Mouse (Mus musculus): ENCODE measurements around the gene Glipr1l2. TPM values are rescaled to one million over a fixed set of nuclear protein-coding genes. Genes with fewer than 3 reads are reported as not detected.
"Not testable (repeated sequence)": the region's sequence is repeated elsewhere in the genome, so short reads cannot be mapped to it uniquely, and the experiment has no call there.

Glipr1l2 gene
- not detected in 2 replicates for polyA plus RNA-seq (2014; fragmentation: Nextera tagmentation; extraction: Ambion mirVana)

DNA sequence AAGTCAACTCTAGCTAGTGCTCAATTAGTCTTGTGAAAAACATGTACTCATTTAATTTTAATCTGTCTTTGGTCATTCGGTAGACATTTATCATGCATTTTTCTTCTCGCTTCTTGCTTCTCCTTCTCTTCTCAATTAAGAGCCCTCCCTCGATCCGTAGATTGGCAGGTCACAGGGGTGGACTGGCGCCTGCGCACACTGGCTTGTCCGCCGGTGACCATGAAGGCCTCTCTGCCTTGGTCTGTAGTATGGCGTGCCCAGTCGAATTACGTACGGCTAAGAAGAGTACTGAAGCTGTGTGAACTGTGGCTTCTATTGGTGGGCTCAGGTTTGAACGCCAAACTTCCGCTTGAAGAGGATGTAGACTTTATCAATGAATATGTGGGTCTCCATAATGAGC, at the start of gene Glipr1l2:
Gene Glipr1l2 (plus strand): TSS at position 198 of the 400 bp plus-strand sequence.
- Histone ChIP-seq H3K27me3 (ENCODE audit: control insufficient read depth, insufficient read depth, low read length) (no peaks in the 10 kb centered on the region), H3K9me3 (replicated peaks; ENCODE audit: control insufficient read depth, low read length) (no peaks in the 10 kb centered on the region), H3K36me3 (replicated peaks; ENCODE audit: control insufficient read depth, insufficient read depth, low read depth, low read length) (no peaks in the 10 kb centered on the region), H3K4me3 (ENCODE audit: low read depth, low read length) (no peak within 1 kb of the TSS), H3K4me2 (ENCODE audit: low read depth, low read length) (no peak within 1 kb of the TSS), H3K9ac (replicated peaks; ENCODE audit: low read length) (no peak within 1 kb of the TSS), H3K27ac (replicated peaks; ENCODE audit: low read depth, low read length) (no peak within 1 kb of the TSS), H3K4me1 (ENCODE audit: control insufficient read depth, insufficient read depth, low read length) (no peaks in the 10 kb centered on the region)
- DNase-seq (ENCODE audit: low spot score): no peak
- ATAC-seq (replicated peaks; ENCODE audit: insufficient number of reproducible peaks, low FRiP score, low TSS enrichment, low read depth): no peak
- WGBS: 93% methylated on average over 14 of the region's 14 CpGs

DNA sequence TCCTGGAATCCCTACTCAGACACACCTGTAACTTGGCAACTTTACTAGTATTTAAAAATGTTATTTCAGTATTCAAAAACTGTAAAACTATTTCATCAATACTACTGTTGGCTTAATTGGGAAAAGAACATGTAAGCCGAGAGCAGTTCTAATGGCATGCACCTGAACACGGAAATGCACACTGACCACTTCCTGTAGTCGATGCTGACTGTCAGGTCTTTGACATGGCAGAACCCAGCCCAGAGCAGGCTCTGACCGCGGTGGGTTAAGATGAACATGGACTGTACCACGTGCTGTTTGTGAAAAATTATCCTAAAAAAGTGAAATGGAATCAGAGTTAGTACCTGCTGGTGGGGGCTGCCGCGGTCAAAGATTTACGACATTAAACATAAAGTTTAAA, 39.6 kb upstream of the Glipr1l2 start:
- ATAC-seq (replicated peaks; ENCODE audit: insufficient number of reproducible peaks, low FRiP score, low TSS enrichment, low read depth); H3K4me1 ChIP-seq (ENCODE audit: control insufficient read depth, insufficient read depth, low read length); H3K9me3 ChIP-seq (replicated peaks; ENCODE audit: control insufficient read depth, low read length); H3K27ac ChIP-seq (replicated peaks; ENCODE audit: low read depth, low read length); DNase-seq (ENCODE audit: low spot score); H3K4me3 ChIP-seq (ENCODE audit: low read depth, low read length); H3K4me2 ChIP-seq (ENCODE audit: low read depth, low read length); H3K9ac ChIP-seq (replicated peaks; ENCODE audit: low read length); H3K36me3 ChIP-seq (replicated peaks; ENCODE audit: control insufficient read depth, insufficient read depth, low read depth, low read length); H3K27me3 ChIP-seq (ENCODE audit: control insufficient read depth, insufficient read depth, low read length): not testable (repeated sequence)
- WGBS: 80% methylated on average over 9 of the region's 9 CpGs

- not testable (repeated sequence) for ATAC-seq (replicated peaks; ENCODE audit: insufficient number of reproducible peaks, low FRiP score, low TSS enrichment, low read depth); H3K27ac ChIP-seq (replicated peaks; ENCODE audit: low read depth, low read length)
- WGBS: 59% methylated on average over 13 of the region's 14 CpGs
Measured at GRCm38 (mm10) chr10:112044283-112044682, 38.9 kb upstream of the Glipr1l2 start.

GRCm38 (mm10) chr10:112051220-112051619, 31.9 kb upstream of the Glipr1l2 start:
- no peak for DNase-seq (ENCODE audit: low spot score)
- H3K27ac ChIP-seq (replicated peaks; ENCODE audit: low read depth, low read length): no peak overlapping the region
- H3K4me3 ChIP-seq (ENCODE audit: low read depth, low read length): no peak overlapping the region
- H3K4me1 ChIP-seq (ENCODE audit: control insufficient read depth, insufficient read depth, low read length): no peaks in the 10 kb centered on the region
- no peaks in the 10 kb centered on the region for H3K27me3 ChIP-seq (ENCODE audit: control insufficient read depth, insufficient read depth, low read length)
- no peak overlapping the region for H3K4me2 ChIP-seq (ENCODE audit: low read depth, low read length)
- no peak overlapping the region for H3K9ac ChIP-seq (replicated peaks; ENCODE audit: low read length)
- no peaks in the 10 kb centered on the region for H3K9me3 ChIP-seq (replicated peaks; ENCODE audit: control insufficient read depth, low read length)
- H3K36me3 ChIP-seq (replicated peaks; ENCODE audit: control insufficient read depth, insufficient read depth, low read depth, low read length): no peaks in the 10 kb centered on the region
- no peak for ATAC-seq (replicated peaks; ENCODE audit: insufficient number of reproducible peaks, low FRiP score, low TSS enrichment, low read depth)

More at GRCm38 (mm10) chr10:112044283-112044682, 38.9 kb upstream of the Glipr1l2 start:
- H3K36me3 ChIP-seq (replicated peaks; ENCODE audit: control insufficient read depth, insufficient read depth, low read depth, low read length); H3K4me3 ChIP-seq (ENCODE audit: low read depth, low read length); H3K4me1 ChIP-seq (ENCODE audit: control insufficient read depth, insufficient read depth, low read length); H3K9ac ChIP-seq (replicated peaks; ENCODE audit: low read length); H3K9me3 ChIP-seq (replicated peaks; ENCODE audit: control insufficient read depth, low read length); H3K4me2 ChIP-seq (ENCODE audit: low read depth, low read length); H3K27me3 ChIP-seq (ENCODE audit: control insufficient read depth, insufficient read depth, low read length); DNase-seq (ENCODE audit: low spot score): not testable (repeated sequence)

DNA sequence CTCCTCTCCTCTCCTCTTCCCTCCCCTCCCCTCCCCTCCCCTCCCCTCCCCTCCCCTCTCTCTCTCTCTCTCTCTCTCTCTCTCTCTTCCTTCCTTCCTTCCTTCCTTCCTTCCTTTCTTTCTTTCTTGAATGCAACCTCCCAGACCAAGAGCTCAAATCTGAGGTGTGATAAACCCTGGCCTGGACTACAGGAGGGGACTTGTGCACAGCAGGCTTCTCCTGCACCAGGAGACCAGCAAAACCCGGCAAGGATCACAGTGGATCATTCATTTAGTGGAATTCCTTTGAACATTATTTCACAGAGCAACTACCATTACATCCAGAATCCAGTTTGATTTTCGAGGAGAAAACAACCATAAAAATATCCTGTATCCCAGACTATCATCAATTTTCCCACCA, 31.2 kb upstream of the Glipr1l2 start:
- 68% methylated on average over 2 of the region's 2 CpGs for WGBS
- not testable (repeated sequence) for H3K27ac ChIP-seq (replicated peaks; ENCODE audit: low read depth, low read length); H3K4me1 ChIP-seq (ENCODE audit: control insufficient read depth, insufficient read depth, low read length); ATAC-seq (replicated peaks; ENCODE audit: insufficient number of reproducible peaks, low FRiP score, low TSS enrichment, low read depth); H3K4me2 ChIP-seq (ENCODE audit: low read depth, low read length); H3K4me3 ChIP-seq (ENCODE audit: low read depth, low read length); H3K9ac ChIP-seq (replicated peaks; ENCODE audit: low read length); H3K27me3 ChIP-seq (ENCODE audit: control insufficient read depth, insufficient read depth, low read length); H3K9me3 ChIP-seq (replicated peaks; ENCODE audit: control insufficient read depth, low read length); H3K36me3 ChIP-seq (replicated peaks; ENCODE audit: control insufficient read depth, insufficient read depth, low read depth, low read length)
- DNase-seq (ENCODE audit: low spot score): peak; percentile 50

- DNase-seq (ENCODE audit: low spot score) (peak; percentile 77), ATAC-seq (replicated peaks; ENCODE audit: insufficient number of reproducible peaks, low FRiP score, low TSS enrichment, low read depth) (peak; percentile 79)
- H3K4me2 ChIP-seq (ENCODE audit: low read depth, low read length): no peak within 1 kb of the TSS
- H3K9me3 ChIP-seq (replicated peaks; ENCODE audit: control insufficient read depth, low read length): no peaks in the 10 kb centered on the region
- 55% methylated on average over 14 of the region's 14 CpGs for WGBS
- H3K27me3 ChIP-seq (ENCODE audit: control insufficient read depth, insufficient read depth, low read length): no peaks in the 10 kb centered on the region
- H3K4me3 ChIP-seq (ENCODE audit: low read depth, low read length): no peak within 1 kb of the TSS
- H3K27ac ChIP-seq (replicated peaks; ENCODE audit: low read depth, low read length): no peak within 1 kb of the TSS
- no peak within 1 kb of the TSS for H3K9ac ChIP-seq (replicated peaks; ENCODE audit: low read length)
- H3K4me1 ChIP-seq (ENCODE audit: control insufficient read depth, insufficient read depth, low read length): no peaks in the 10 kb centered on the region
- H3K36me3 ChIP-seq (replicated peaks; ENCODE audit: control insufficient read depth, insufficient read depth, low read depth, low read length): no peaks in the 10 kb centered on the region
Measured at GRCm38 (mm10) chr10:112059702-112060582, 23.2 kb upstream of the Glipr1l2 start, which contains the start of gene Glipr1l1. Gene Glipr1l1 (plus strand): TSS chr10:112060189.

GRCm38 (mm10) chr10:112060583-112060934, 22.6 kb upstream of the Glipr1l2 start:
- not testable (repeated sequence) for ATAC-seq (replicated peaks; ENCODE audit: insufficient number of reproducible peaks, low FRiP score, low TSS enrichment, low read depth); H3K36me3 ChIP-seq (replicated peaks; ENCODE audit: control insufficient read depth, insufficient read depth, low read depth, low read length); DNase-seq (ENCODE audit: low spot score); H3K4me2 ChIP-seq (ENCODE audit: low read depth, low read length); H3K27ac ChIP-seq (replicated peaks; ENCODE audit: low read depth, low read length); H3K9ac ChIP-seq (replicated peaks; ENCODE audit: low read length); H3K4me3 ChIP-seq (ENCODE audit: low read depth, low read length); H3K9me3 ChIP-seq (replicated peaks; ENCODE audit: control insufficient read depth, low read length); H3K4me1 ChIP-seq (ENCODE audit: control insufficient read depth, insufficient read depth, low read length); H3K27me3 ChIP-seq (ENCODE audit: control insufficient read depth, insufficient read depth, low read length)
- 90% methylated on average over 6 of the region's 6 CpGs for WGBS

DNA sequence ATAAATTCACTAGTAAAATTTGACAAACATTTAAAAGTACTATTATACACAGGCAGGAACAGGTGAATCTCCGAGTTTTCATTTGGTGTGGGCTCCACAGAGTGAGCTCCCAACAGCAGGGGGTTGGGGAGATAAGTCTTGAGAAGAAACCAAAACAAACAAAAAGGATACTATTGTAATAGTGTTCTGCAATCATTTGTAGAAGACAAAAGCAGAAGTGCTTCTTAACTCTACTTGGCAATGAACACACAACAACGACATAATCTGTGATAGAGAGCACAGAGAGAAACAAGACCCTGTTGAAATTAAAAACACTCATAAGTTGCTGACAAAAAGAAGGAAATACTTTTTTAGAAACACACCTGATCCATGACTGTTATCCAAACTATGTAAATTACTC, 3.1 kb upstream of the Glipr1l2 start:
- H3K4me2 ChIP-seq (ENCODE audit: low read depth, low read length): no peak overlapping the region
- ATAC-seq (replicated peaks; ENCODE audit: insufficient number of reproducible peaks, low FRiP score, low TSS enrichment, low read depth) (no peak), DNase-seq (ENCODE audit: low spot score) (no peak)
- H3K4me1 ChIP-seq (ENCODE audit: control insufficient read depth, insufficient read depth, low read length): no peaks in the 10 kb centered on the region
- no peaks in the 10 kb centered on the region for H3K27me3 ChIP-seq (ENCODE audit: control insufficient read depth, insufficient read depth, low read length)
- H3K4me3 ChIP-seq (ENCODE audit: low read depth, low read length): no peak overlapping the region
- no peak overlapping the region for H3K27ac ChIP-seq (replicated peaks; ENCODE audit: low read depth, low read length)
- no peaks in the 10 kb centered on the region for H3K36me3 ChIP-seq (replicated peaks; ENCODE audit: control insufficient read depth, insufficient read depth, low read depth, low read length)
- 52% methylated on average over 2 of the region's 2 CpGs for WGBS
- H3K9ac ChIP-seq (replicated peaks; ENCODE audit: low read length): no peak overlapping the region
- no peaks in the 10 kb centered on the region for H3K9me3 ChIP-seq (replicated peaks; ENCODE audit: control insufficient read depth, low read length)

All from embryonic facial prominence, embryonic 11.5 days (tissue).